Mouse (Mus musculus) ES-CJ7 (cell line): Measurements from ENCODE around the gene Mtch1.
"Not testable (repeated sequence)": the region's sequence is repeated elsewhere in the genome, so short reads cannot be mapped to it uniquely, and the experiment has no call there.

Experiments used
- DNase-seq: peaks from one replicate; pipeline ENCODE4 v3.0.0; 2011; ENCODE audit warnings: low read depth, low spot score

The Mtch1 gene

GRCm38 (mm10) chr17:29347645-29348256 is at the start of gene Mtch1:
Mtch1 (minus strand) TSS chr17:29347934.
- DNase-seq, result peak; percentile 97

GRCm38 (mm10) chr17:29396821-29397242 is 49.1 kb upstream of the Mtch1 start:
- DNase-seq, result peak; percentile 79

GRCm38 (mm10) chr17:29396056-29396799 is 48.5 kb upstream of the Mtch1 start:
- no peak for DNase-seq

DNA sequence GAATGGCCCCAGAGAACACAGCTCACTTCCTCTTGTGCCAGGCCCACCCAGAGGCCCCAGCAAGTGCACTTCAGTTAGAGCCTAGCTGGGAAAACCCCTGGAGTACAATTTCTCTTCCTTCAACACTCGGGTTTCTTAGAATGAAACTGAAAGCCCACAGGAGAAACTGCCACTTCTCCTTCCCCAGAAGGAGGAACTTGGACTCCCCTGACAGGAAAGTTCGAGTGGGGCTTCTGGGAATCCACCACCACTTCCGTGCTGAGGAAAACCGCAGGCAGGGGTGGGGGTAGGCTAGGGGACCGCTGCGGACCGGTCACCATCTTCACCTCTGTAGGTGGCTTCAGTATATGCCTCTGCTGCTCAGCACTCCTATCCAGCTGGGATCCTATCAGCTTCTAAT is 47.6 kb upstream of the Mtch1 start:
- DNase-seq, result no peak

DNA sequence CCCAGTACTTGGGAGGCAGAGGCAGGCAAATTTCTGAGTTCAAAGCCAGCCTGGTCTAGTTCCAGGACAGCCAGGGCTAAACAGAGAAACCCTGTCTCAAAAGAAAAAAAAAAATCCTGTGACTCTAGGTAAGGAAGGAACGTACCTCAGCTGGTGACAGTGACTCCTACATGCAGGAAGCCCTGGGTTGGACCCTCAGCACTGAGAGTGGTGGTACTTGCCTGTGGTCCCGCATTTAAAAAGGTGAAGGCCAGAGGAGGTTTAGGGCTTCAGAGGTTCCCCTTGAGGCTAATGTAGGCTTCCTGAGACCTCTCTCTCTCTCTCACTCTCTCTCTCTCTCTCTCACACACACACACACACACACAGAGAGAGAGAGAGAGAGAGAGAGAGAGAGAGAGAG is 47.0 kb upstream of the Mtch1 start:
- not testable (repeated sequence) for DNase-seq

GRCm38 (mm10) chr17:29394106-29394760 is 46.5 kb upstream of the Mtch1 start:
- no peak for DNase-seq

DNA sequence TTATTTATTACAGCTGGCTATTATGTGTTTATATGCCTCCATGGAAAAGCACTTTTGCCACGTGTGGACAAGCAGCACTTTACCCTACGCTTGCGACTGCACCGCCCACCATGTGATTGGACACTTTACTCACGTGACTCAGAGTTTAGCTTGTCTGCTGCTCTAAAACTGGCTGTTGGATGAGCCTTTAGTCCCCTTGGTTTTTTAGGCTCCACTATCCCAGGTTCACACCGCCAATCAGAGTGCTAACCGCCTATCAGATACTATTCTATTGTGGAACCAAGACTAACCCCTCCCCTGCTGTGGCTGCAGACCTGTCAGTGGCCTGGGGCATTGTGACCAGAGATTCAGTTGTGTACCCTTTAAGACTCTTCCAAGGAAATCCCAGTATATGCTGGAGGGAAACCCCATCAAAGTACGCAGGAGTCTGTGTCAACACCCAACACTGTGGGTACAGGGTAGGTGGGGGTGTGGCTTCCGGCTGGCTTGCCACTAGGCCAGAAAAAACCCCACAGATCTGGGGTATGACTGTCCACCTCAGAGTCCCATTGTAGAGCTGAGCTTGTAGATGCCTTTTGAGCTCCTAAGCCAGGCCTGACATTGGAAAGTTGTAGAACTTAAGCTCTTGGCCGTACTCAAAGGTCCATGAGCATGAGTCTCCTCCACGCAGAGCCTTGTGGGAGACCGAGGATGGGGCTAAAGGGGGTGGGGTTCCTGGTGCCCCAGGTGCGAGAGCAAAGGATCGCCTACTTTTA is 45.8 kb upstream of the Mtch1 start:
- peak; percentile 75 for DNase-seq

DNA sequence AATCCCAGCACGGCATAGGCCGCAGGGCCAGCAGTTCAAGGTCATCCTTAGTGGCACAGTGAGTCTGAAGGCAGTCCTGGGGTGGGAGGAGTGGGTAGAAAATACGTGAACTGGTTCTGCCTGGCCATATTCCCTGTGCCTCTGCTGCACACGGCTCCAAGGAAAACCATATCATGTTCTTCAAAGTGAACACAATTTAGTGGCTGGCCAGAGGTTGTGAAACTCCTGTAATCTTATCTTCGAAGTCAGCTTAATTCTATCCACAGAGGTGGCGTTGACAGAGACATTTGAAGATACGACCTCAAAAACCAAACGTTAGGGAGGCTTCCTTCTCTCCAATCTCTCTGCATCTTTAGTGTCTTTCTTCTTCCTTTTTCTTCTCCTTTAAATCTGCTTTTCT is 43.5 kb upstream of the Mtch1 start:
- DNase-seq, result no peak

DNA sequence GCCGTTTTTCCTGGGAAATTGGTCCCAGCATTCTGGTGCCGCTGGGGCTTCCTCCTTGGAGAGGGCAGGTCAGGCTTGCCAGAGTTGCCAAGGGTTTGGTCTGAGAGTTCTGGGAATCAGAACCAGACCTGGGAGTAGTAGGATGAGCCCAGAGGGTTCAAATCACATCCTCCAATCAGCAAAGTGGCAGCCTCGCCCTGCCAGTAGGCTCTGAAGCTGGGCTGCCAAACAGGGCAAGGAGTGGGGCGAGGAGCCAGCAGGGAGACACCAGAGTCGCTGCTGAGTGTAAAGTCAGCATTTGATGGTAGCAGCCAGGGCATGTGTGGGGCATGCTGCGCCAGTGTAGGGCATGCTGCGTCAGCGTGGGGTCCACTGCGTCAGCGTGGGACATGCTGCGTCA is 41.2 kb upstream of the Mtch1 start:
- no peak for DNase-seq

DNA sequence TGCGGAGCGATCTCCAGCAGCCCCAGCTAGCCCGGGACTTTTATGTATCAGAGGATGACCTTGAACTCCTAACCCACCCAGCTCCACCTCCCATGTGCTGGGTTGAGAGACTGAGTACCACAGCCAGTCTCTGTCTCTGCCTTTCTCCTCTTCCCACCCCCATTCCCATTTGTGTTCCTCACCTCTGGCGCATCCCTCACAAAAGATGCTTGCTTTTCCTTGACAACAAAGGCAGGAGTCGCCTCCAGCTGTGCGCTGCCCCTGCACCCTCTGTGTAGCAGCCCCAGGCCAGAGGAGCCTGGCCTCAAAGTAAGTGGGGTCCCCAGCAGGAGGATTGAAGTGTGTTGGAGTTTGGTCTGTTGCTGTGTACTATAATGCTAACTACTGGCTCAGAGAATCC is 38.0 kb upstream of the Mtch1 start:
- peak; percentile 93 for DNase-seq

DNA sequence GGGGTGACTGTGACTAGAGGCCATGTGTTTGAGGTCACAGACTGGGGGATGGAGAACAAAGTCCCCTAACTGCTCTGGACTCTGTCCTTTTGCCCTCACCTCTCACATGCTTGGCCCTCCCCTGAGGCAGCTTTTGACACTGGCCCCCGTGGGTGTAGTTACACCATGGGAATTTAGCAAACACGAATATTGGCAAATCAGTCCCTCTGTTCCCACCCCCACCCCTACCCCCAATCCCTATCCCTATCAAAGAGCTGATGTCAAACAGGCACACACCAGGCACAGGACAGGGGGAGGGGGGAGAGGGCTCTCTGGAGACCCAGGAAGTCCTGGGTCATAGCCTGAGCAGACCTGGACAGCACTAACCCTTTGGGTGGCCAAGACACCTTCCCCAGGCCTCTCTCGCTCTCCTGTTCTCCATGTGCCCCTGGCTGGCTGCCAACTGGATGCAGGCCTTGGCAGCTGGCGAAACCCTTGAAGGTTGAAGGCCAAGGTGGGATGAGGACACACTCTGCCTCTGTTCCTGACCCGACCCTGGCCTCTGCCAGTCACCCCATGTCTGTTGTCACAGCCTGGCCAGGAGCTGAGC is 37.2 kb upstream of the Mtch1 start:
- DNase-seq, result no peak

DNA sequence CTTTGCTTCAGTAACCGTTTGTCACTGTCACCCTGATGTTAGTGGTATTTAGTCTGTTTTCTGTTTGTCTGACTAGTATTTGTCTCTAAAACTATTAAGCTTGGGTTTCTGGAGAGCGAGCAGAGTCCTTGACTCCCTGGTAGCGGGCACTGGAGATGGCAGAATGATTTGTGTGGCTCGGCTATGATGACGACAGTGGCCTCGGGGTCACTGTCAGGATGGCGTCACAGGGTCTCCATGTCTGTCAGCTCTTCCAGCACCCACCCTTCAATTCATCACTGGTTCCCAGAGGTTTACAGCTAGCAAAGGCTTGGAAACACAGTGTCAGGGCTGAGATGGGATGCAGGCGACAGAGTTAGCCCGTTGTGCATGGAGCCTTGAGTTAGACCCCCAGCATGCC is 36.2 kb upstream of the Mtch1 start:
- DNase-seq, result no peak

GRCm38 (mm10) chr17:29382417-29382816 is 34.7 kb upstream of the Mtch1 start:
- no peak for DNase-seq

DNA sequence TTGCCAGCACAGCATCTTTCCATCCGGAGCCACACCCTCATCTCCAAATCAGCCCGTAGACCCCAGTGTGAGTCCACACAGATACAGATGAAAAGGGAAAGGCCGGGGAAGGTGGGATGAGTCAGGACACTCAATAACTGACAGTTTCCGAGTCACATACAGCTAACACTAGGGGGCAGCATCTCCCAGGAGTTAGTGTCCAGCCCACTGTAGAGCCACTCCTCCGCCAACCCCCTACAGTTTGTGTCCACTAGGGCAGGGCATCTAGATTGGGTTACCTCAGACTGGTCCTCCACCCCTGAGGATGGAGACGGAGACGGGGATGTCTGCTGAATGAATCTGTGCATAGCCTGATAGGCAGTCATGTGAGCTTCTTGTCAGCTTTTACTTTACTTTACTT is 33.7 kb upstream of the Mtch1 start:
- DNase-seq, result peak; percentile 81

GRCm38 (mm10) chr17:29380241-29380640 is 32.5 kb upstream of the Mtch1 start:
- DNase-seq, result no peak

- no peak for DNase-seq
Measured at GRCm38 (mm10) chr17:29378056-29378455, 30.3 kb upstream of the Mtch1 start.

DNA sequence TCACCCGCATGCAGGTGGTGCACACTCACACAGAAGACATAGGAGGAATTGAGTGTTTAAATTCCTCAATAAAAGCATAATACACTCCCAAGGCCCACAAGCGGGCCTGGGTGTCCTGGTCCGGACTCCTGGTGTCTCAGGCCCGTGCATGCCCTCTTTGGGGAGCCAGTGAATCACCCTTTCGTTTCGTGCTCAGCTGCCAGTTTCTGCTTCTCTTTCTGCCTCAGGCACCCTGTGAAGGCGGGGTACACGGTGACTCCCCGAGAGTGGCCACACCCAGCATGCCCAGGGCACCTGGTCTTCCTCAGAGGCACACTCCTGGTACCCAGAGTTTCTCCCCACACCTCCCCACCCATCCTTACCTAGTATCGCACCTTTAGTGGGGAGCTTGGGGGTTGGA is 28.1 kb upstream of the Mtch1 start:
- DNase-seq, result no peak

- DNase-seq, result peak; percentile 91
Measured at GRCm38 (mm10) chr17:29370984-29371723, 23.4 kb upstream of the Mtch1 start.

DNA sequence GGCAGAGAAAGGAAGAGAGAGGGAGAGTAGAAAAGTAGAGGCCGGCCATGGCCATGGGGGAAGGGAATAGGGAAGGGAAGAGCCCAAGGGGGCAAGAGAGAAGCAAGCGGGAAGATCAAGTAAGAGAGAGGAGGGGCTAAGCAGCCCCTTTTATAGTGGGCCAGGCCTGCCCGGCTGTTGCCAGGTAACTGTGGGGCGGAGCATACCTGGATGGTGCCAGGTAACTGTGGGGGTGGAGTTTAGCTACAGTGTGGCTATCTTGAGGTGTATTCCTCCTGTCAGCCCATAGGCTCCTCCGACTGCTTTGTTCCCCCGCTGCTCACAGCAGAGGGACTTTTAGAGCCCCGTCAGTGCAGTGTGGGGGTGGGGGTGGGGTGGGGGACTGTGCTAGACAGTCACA is 21.0 kb upstream of the Mtch1 start:
- DNase-seq, result peak; percentile 36

GRCm38 (mm10) chr17:29365105-29365621 is 17.4 kb upstream of the Mtch1 start:
- DNase-seq, result no peak

DNA sequence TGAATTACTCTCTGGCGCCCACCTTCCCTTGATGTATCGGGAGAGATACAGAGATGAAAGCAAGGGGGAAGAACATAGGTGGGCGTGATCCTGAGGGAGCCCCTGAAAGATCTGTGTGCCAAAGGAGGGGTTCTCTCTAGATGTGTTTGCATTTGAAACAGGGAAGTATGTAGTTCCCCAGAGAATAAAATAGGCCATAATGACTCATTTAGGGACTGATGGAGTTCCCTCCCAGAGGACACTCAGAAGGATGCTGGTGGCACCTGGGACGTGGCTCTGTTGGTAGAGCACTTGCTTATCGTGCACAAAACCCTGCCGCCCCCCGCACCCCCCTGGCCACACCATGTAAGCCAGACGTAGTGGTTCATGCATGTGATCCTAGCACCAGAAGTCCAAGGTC is 15.4 kb upstream of the Mtch1 start:
- no peak for DNase-seq
